Mouse (Mus musculus) lung, adult 2 months (tissue): Measurements from ENCODE around the gene Magel2. TPM values are rescaled to one million over a fixed set of nuclear protein-coding genes. Genes with fewer than 3 reads are reported as not detected.

ENCODE experiments used
- DNase-seq: peaks from one replicate; pipeline ENCODE4 v3.0.0; 2022
- H3K4me1 ChIP-seq: fragments of 200-500 bp; 2 replicates; pipeline ENCODE4 v1.6.1; 2011; ENCODE audit warnings: low read length; ENCODE audit not compliant: control insufficient read depth, insufficient read depth
- H3K4me3 ChIP-seq: fragments of 200-500 bp; replicated peaks from 2 replicates; pipeline ENCODE3; 2011; ENCODE audit warnings: low read depth, mild to moderate bottlenecking, control low read depth, low read length; ENCODE audit errors: extremely low read depth
- CTCF ChIP-seq: fragments of 200-500 bp; IDR thresholded peaks from 2 replicates; pipeline ENCODE4 v1.5.1; 2011; ENCODE audit warnings: mild to moderate bottlenecking, low read length, control low read depth; ENCODE audit not compliant: insufficient read depth
- POLR2A ChIP-seq: fragments of 200-500 bp; IDR thresholded peaks from 2 replicates; pipeline ENCODE4 v1.6.1; 2011; ENCODE audit warnings: low read depth, mild to moderate bottlenecking, control low read depth, low read length, borderline replicate concordance; ENCODE audit errors: extremely low read depth
- WGBS: fragments of 180-500 bp; shearing (Covaris S2); methylation state at CpG from one replicate; pipeline ENCODE4 v1.1.7; 2018; 5-methylcytosine and 5-hydroxymethylcytosine counted together
- polyA plus RNA-seq: library from polyadenylated mRNA; depleted of rRNA; stranded (reverse); fragments of >200 nt; gene quantifications from 2 replicates; pipeline ENCODE4 v1.2.3, GENCODE M21; 2012; rRNA removed

Gene Magel2
- polyA plus RNA-seq, 1 experiment, result not detected

DNA sequence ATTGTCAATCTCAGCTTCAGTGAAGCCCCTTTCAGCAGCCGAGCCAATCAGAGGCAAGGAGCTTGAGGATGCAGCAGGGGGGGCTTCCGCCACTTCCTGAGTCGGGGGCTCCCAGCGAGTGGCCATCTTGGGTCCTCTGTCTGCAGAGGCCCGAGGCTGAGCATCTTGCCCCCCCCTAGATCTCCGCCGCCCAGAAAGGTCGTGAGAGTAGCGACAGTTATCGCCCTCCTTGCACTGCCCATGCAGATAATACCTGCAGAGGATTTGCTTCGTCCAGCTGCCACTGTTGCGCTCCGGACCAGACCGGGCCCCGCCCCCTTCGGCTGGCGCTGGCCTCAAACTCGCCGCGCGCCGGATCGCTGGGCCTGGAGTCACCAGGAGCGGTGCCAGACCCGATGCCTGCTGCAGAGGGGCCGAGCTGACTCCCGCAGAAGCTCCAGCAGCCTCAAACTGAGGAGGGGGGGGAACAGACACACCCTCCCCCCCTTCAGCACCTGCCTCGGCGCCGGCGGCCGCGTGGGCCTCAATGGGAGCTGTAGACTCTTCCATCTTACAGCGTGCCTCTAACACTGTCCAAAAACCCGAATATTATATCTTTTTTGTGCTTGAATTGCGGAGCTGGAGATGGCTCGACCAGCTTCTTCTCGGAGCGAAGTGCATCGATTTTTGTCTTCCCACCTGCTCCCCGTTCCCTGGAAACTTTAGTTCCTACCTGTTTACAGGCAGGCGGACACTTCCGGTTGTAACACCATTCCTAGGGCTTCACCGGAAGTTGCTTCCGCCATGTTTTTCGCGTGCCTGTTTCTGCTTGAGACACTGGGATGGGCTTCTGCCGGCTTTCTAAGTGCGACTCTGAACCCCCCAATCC is 42.9 kb downstream of the Magel2 start, which contains the start of gene Mkrn3:
Mkrn3 (minus strand) TSS at position 647 of the 868 bp plus-strand sequence.
- WGBS, result 28% methylated on average over 49 of the region's 49 CpGs
- DNase-seq, result peak; percentile 60

DNA sequence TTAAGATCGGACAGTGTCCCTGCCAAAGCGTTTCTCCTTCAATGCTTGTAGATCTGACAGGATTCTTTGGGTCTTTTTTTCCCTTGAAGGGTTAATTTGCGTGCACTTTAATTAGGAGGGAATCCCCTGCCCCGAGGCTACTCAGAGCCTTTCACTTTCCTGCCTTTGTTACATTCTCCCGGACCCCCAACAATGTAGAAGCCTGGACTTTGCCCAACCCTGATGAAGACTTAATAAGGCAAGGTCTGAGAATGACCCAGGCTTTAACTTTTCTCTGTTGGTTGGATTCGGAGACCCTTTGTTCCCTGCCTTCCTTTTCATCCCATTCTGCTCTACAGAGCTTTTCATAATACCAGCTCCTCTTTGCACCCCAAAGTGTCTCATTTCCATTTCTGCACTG is 43.8 kb downstream of the Magel2 start:
- DNase-seq, result no peak
- Histone ChIP-seq H3K4me1 (0 out of 2 replicates have a peak, but pooled peaks cover 4% of the 10 kb centered on the region), H3K4me3 (no peak overlapping the region)
- 64% methylated on average over 6 of the region's 6 CpGs for WGBS
- TF ChIP-seq POLR2A (no peak), CTCF (no peak)

More for the DNA sequence above, 42.9 kb downstream of the Magel2 start, which contains the start of gene Mkrn3:
- H3K4me3 ChIP-seq, result peak within 1 kb of the TSS; percentile 92
- TF ChIP-seq CTCF (no peak), POLR2A (peak; percentile 47; the same call in 1 of the 2 replicates)
- H3K4me1 ChIP-seq, result 0 out of 2 replicates have a peak, but pooled peaks cover 4% of the 10 kb centered on the region

DNA sequence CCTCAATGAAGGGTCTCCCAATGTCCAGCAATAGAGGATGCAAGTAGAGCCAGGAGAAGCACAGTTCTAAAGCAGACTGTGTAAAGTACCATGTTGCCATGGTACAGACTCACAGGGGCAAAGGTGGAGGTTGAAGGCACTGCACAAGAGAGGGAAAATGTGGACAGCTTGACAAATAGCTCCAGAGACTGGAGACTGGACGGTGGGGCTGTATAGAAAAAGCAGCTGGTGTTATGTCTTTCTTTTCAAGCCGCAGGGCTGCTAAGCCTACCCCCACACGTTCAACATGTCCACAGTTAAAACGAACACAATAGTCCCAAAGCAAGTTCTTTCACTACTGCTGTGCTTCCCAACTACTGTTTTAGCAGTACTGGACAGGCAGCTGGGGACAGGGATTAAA is 46.4 kb downstream of the Magel2 start:
- WGBS, result 44% methylated on average over 4 of the region's 4 CpGs

DNA sequence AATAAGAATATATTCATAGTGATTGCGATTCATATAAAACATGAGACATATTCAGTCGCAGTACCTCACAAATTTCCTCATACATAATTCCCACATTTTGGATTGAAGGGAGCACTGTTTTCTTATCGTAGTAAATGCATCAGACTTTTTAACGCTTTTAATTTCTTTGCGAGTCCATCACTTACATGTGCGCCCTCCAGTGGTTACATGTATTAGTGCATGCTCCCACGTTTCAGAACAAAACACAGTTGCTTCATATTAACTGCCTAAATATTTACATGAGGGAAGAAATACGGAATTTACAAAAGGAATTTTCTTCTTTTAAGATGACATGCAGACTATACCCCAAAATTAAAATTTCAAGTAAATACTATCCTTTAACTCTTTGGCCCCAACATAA is 51.5 kb downstream of the Magel2 start:
- WGBS, result 19% methylated on average over 8 of the region's 8 CpGs
- DNase-seq, result no peak
- TF ChIP-seq CTCF (no peak), POLR2A (no peak)
- Histone ChIP-seq H3K4me3 (no peak overlapping the region), H3K4me1 (no peaks in the 10 kb centered on the region)

More for the DNA sequence above, 46.4 kb downstream of the Magel2 start:
- 0 out of 2 replicates have a peak, but pooled peaks cover 4% of the 10 kb centered on the region for H3K4me1 ChIP-seq
- no peak for TF ChIP-seq CTCF
- no peak overlapping the region for H3K4me3 ChIP-seq
- no peak for DNase-seq

Other genes starting within 250 kb of the Magel2 start
- 8.9 and 10.1 TPM in 2 replicates for gene Ndn, start 30.4 kb upstream of the Magel2 start, polyA plus RNA-seq
- 0.92 and 1.6 TPM in 2 replicates for gene Mkrn3, start 43.1 kb downstream of the Magel2 start, polyA plus RNA-seq
- 1.3 and 1.7 TPM in 2 replicates for gene Peg12, start 87.5 kb downstream of the Magel2 start, polyA plus RNA-seq